Comparison of ENCODE assay signal across 8 mouse cellular contexts in the genomic region with DNA sequence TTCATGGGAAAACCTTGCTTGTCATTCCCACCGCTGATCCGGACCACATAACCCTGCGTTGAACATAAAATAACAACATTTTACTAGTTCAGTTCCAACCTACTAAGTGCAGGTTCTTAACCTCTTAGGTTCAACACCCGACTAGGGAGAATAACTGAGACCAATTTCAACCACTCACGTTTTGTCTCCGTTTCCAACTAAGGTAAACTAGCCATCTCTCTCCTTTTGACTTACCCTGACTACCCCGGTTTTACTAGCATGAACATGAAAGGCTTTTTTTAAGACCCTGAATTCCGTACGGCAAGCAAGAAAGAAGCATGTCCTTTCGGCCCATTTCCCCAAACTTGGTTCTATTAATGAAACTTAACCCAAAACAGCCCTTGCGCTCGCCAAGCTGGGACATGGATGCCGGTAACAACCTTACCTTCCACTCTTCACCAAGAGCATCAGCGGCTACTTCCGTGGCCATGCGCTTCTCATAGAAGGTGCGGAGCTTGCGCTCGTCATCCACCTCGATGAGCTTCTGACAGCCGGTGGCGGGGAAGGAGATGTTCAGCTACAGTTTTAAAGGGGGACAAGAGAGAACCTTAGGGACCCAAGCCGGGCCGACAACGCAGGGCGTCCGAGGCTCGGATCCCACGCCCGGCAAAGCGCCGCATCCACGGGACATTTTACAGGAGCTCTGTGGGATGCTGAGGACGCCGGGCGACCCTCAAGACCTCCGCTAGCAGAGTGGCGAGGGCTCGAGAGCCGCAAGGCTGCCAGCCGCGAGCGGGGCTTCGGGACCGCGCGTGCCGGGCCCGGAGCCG. TPM values are rescaled to one million over a fixed set of nuclear protein-coding genes. Genes with fewer than 3 reads are reported as not detected.
DNase-seq lines count a peak whose midpoint lies in the region; ATAC-seq and TF ChIP-seq lines count a peak whose summit lies in the region.

No protein-coding gene starts in this region.

- peaks cover 18% of the 10 kb centered on the region for H3K4me1 ChIP-seq in liver, adult 2 months (ENCODE audit: control insufficient read depth, insufficient read depth, low read length)
- peaks cover 12% of the 10 kb centered on the region; the same call in 1 of the 2 replicates for H3K4me1 ChIP-seq in limb, embryonic 12.5 days (replicated peaks)

- peaks cover 27% of the 10 kb centered on the region for H3K36me3 ChIP-seq in liver, adult 2 months (ENCODE audit: control insufficient read depth, insufficient read depth, low read length)
- H3K36me3 ChIP-seq in limb, embryonic 12.5 days, result peaks cover 38% of the 10 kb centered on the region
- peaks cover 16% of the 10 kb centered on the region for H3K36me3 ChIP-seq in splenic B cell, adult 2 months (ENCODE audit: control insufficient read depth, insufficient read depth, low read length, poor library complexity, severe bottlenecking)

- peak overlapping the region; percentile 97 for H3K4me3 ChIP-seq in liver, adult 2 months (ENCODE audit: insufficient read depth, low read depth, low read length)
- H3K4me3 ChIP-seq in limb, embryonic 12.5 days (replicated peaks), result peak overlapping the region; percentile 94

- H3K4me2 ChIP-seq in limb, embryonic 12.5 days, result peak overlapping the region; percentile 83

- TF ChIP-seq CTCF in liver, adult 2 months (IDR thresholded peaks at IDR 0.05; ENCODE audit: low read depth, low read length), result no peak

- peak overlapping the region; percentile 83 for H3K27ac ChIP-seq in liver, adult 2 months (replicated peaks; ENCODE audit: insufficient read depth, low read depth, low read length)
- peak overlapping the region; percentile 98 for H3K27ac ChIP-seq in limb, embryonic 12.5 days

- no peaks in the 10 kb centered on the region for H3K27me3 ChIP-seq in liver, adult 2 months (ENCODE audit: control insufficient read depth, insufficient read depth, low read length)
- H3K27me3 ChIP-seq in limb, embryonic 12.5 days, result no peaks in the 10 kb centered on the region; the same call in 1 of the 2 replicates
- H3K27me3 ChIP-seq in splenic B cell, adult 2 months (ENCODE audit: control insufficient read depth, insufficient read depth, low read length, poor library complexity, severe bottlenecking), result no peaks in the 10 kb centered on the region

- ATAC-seq in erythroblast, adult 5-6 weeks (replicated peaks; ENCODE audit: low FRiP score, poor library complexity, severe bottlenecking), result peak; percentile 58
- no peak for ATAC-seq in limb, embryonic 12.5 days (ENCODE audit: insufficient number of reproducible peaks, insufficient read depth, low FRiP score, low TSS enrichment, low read depth)

- no peak for TF ChIP-seq POLR2A in liver, adult 2 months (IDR thresholded peaks at IDR 0.05; ENCODE audit: extremely low read depth, insufficient read depth, low read length)

- H3K9me3 ChIP-seq in limb, embryonic 12.5 days, result 0 out of 2 replicates have a peak, but pooled peaks cover 4% of the 10 kb centered on the region

- under 1% methylated on average over 49 of the region's 50 CpGs for WGBS in liver, adult 2 months
- WGBS in limb, embryonic 12.5 days, result 2% methylated on average over 50 of the region's 50 CpGs

- peaks cover 8% of the 10 kb centered on the region for H3K79me2 ChIP-seq in liver, adult 2 months (ENCODE audit: control insufficient read depth, insufficient read depth, low read length)

- no peak for DNase-seq in liver, adult 2 months (ENCODE audit: extremely low read depth, low read depth, low spot score)
- DNase-seq in liver, result no peak
- peak; percentile 17 for DNase-seq in Muller cell, postnatal 12 days (ENCODE audit: inconsistent ontology term)
- DNase-seq in splenic B cell, adult 2 months (ENCODE audit: low read depth, low spot score), result peak; percentile 26
- no peak for DNase-seq in cerebellum, postnatal 36 days
- DNase-seq in frontal cortex, adult 2 months (ENCODE audit: extremely low spot score in 1 of 2, low spot score in 1 of 2), result no peak

- peak overlapping the region; percentile 99 for H3K9ac ChIP-seq in liver, adult 2 months (ENCODE audit: low read depth, low read length)
- peak overlapping the region; percentile 100 for H3K9ac ChIP-seq in limb, embryonic 12.5 days (replicated peaks)

RNA-seq across cellular contexts. Expression of a gene that starts 0.7 kb away (rescaled TPM):
- 380 and 503 TPM in 2 replicates for total RNA-seq in liver, adult 2 months (2014; rRNA removed)
- polyA plus RNA-seq in liver, adult 2 months (2012; rRNA removed), result 280 and 301 TPM in 2 replicates
- 866 and 945 TPM in 2 replicates for total RNA-seq in erythroblast, adult 5-6 weeks (2015; ENCODE audit: low replicate concordance)
- 159 and 357 TPM in 2 replicates for total RNA-seq in erythroblast, adult 5-6 weeks (2017; ENCODE audit: low replicate concordance)
- polyA plus RNA-seq in limb, embryonic 12.5 days (2016; fragmentation: Nextera tagmentation; extraction: Ambion mirVana), result 686 and 699 TPM in 2 replicates
- 657 and 684 TPM in 2 replicates for polyA plus RNA-seq in frontal cortex, adult 2 months (2012; rRNA removed)

RNA-seq across cellular contexts. Expression of a gene that starts 17.7 kb away (rescaled TPM):
- total RNA-seq in liver, adult 2 months (2014; rRNA removed), result 11.5 and 13.2 TPM in 2 replicates
- 5.6 and 6.5 TPM in 2 replicates for polyA plus RNA-seq in liver, adult 2 months (2012; rRNA removed)
- not detected in 2 replicates for total RNA-seq in erythroblast, adult 5-6 weeks (2015; ENCODE audit: low replicate concordance)
- total RNA-seq in erythroblast, adult 5-6 weeks (2017; ENCODE audit: low replicate concordance), result 0.43 and 1.3 TPM in 2 replicates
- polyA plus RNA-seq in limb, embryonic 12.5 days (2016; fragmentation: Nextera tagmentation; extraction: Ambion mirVana), result 19.7 and 19.8 TPM in 2 replicates
- polyA plus RNA-seq in frontal cortex, adult 2 months (2012; rRNA removed), result 4.6 and 5.3 TPM in 2 replicates

Comparison
In these comparisons a context has a peak if more than half of its experiments do, and no peak if none do; other contexts are left out.
1. DNase-seq: peak in Muller cell, postnatal 12 days (single experiment) and splenic B cell, adult 2 months (single experiment); none in liver, adult 2 months (single experiment), liver (single experiment), cerebellum, postnatal 36 days (0 of 2) and frontal cortex, adult 2 months (0 of 2).